In genomic region chr13:110260649-110261048, GRCm38 (mm10) we compare ENCODE assay signal across 14 mouse cellular contexts. TPM values are rescaled to one million over a fixed set of nuclear protein-coding genes. Genes with fewer than 3 reads are reported as not detected.
A peak's percentile ranks its signal among the peaks of the same experiment; 100 is the strongest.
DNase-seq lines count a peak whose midpoint lies in the region; ATAC-seq lines count a peak whose summit lies in the region.
"Had no signal": no experiment of that assay in that cellular context is flagged by ENCODE, and none has a peak within 500 bp of the region (broad histone marks: within the 10 kb centered on the region; RNA-seq: fewer than 3 reads in every experiment).

No protein-coding gene starts in this region.

- H3K4me3 ChIP-seq in midbrain, embryonic 11.5 days (ENCODE audit: low read depth, low read length) = no peak overlapping the region
- H3K4me3 ChIP-seq in midbrain, embryonic 10.5 days = no peak overlapping the region
- no peak overlapping the region for H3K4me3 ChIP-seq in hindbrain, embryonic 15.5 days
- H3K4me3 ChIP-seq in neural tube, embryonic 15.5 days (replicated peaks) = no peak overlapping the region
- H3K4me3 ChIP-seq: gastrocnemius, adult 2 months; kidney, embryonic 15.5 days; midbrain, embryonic 12.5 days had no signal

- H3K36me3 ChIP-seq in midbrain, embryonic 11.5 days (ENCODE audit: control insufficient read depth, insufficient read depth, low read length) = no peaks in the 10 kb centered on the region
- H3K36me3 ChIP-seq in midbrain, embryonic 10.5 days = no peaks in the 10 kb centered on the region
- peaks cover 25% of the 10 kb centered on the region for H3K36me3 ChIP-seq in hindbrain, embryonic 15.5 days
- peaks cover 6% of the 10 kb centered on the region; the same call in 1 of the 2 replicates for H3K36me3 ChIP-seq in neural tube, embryonic 15.5 days
- H3K36me3 ChIP-seq: kidney, embryonic 15.5 days; midbrain, embryonic 12.5 days had no signal

- peak; percentile 66; the same call in 1 of the 2 replicates for ATAC-seq in midbrain, embryonic 11.5 days (ENCODE audit: low FRiP score)
- no peak for ATAC-seq in hindbrain, embryonic 15.5 days (ENCODE audit: low FRiP score, low read depth)
- peak; percentile 66; the same call in 1 of the 2 replicates for ATAC-seq in neural tube, embryonic 15.5 days (ENCODE audit: low FRiP score)

- H3K27ac ChIP-seq in midbrain, embryonic 11.5 days (ENCODE audit: low read depth, low read length) = no peak overlapping the region
- H3K27ac ChIP-seq in midbrain, embryonic 10.5 days (replicated peaks) = no peak overlapping the region
- peak overlapping the region; percentile 36 for H3K27ac ChIP-seq in hindbrain, embryonic 15.5 days (replicated peaks)
- H3K27ac ChIP-seq in neural tube, embryonic 15.5 days (replicated peaks) = no peak overlapping the region
- H3K27ac ChIP-seq: gastrocnemius, adult 2 months; kidney, embryonic 15.5 days; midbrain, embryonic 12.5 days had no signal

- H3K9me3 ChIP-seq in midbrain, embryonic 11.5 days (ENCODE audit: control insufficient read depth, low read length) = no peaks in the 10 kb centered on the region
- no peaks in the 10 kb centered on the region for H3K9me3 ChIP-seq in midbrain, embryonic 10.5 days (replicated peaks)
- H3K9me3 ChIP-seq in hindbrain, embryonic 15.5 days = no peaks in the 10 kb centered on the region
- no peaks in the 10 kb centered on the region for H3K9me3 ChIP-seq in neural tube, embryonic 15.5 days (replicated peaks)
- H3K9me3 ChIP-seq: kidney, embryonic 15.5 days; midbrain, embryonic 12.5 days had no signal

- WGBS in midbrain, embryonic 11.5 days = 82% methylated on average over 1 of the region's 1 CpGs
- WGBS in midbrain, embryonic 10.5 days = 63% methylated on average over 1 of the region's 1 CpGs
- 63% methylated on average over 1 of the region's 1 CpGs for WGBS in hindbrain, embryonic 15.5 days
- 53% methylated on average over 1 of the region's 1 CpGs for WGBS in neural tube, embryonic 15.5 days

- H3K9ac ChIP-seq in midbrain, embryonic 11.5 days (ENCODE audit: low read length) = no peak overlapping the region
- H3K9ac ChIP-seq in hindbrain, embryonic 15.5 days = no peak overlapping the region
- no peak overlapping the region for H3K9ac ChIP-seq in neural tube, embryonic 15.5 days (replicated peaks)
- H3K9ac ChIP-seq: kidney, embryonic 15.5 days; midbrain, embryonic 12.5 days had no signal

- no peaks in the 10 kb centered on the region for H3K27me3 ChIP-seq in midbrain, embryonic 11.5 days (ENCODE audit: control insufficient read depth, insufficient read depth, low read length)
- no peaks in the 10 kb centered on the region for H3K27me3 ChIP-seq in midbrain, embryonic 10.5 days (ENCODE audit: low read depth, poor library complexity, severe bottlenecking)
- H3K27me3 ChIP-seq in hindbrain, embryonic 15.5 days = no peaks in the 10 kb centered on the region
- H3K27me3 ChIP-seq in neural tube, embryonic 15.5 days (replicated peaks) = no peaks in the 10 kb centered on the region
- H3K27me3 ChIP-seq: kidney, embryonic 15.5 days; midbrain, embryonic 12.5 days had no signal

- DNase-seq in cerebellum, postnatal 10 days = peak; percentile 31 to 47
- no peak for DNase-seq in cerebellum, postnatal 25 days
- DNase-seq in midbrain, embryonic 11.5 days (ENCODE audit: low spot score, missing footprints) = no peak
- DNase-seq in midbrain, embryonic 10.5 days (ENCODE audit: low spot score) = no peak
- no peak for DNase-seq in thymus, postnatal 4 days
- no peak for DNase-seq in ovary, postnatal 36 days (ENCODE audit: low spot score)
- DNase-seq: cerebellum, adult 8-10 months; gastrocnemius, adult 2 months; left cerebral cortex, postnatal 4 days; lung, adult 18-20 months had no signal

- no peak overlapping the region for H3K4me2 ChIP-seq in midbrain, embryonic 11.5 days
- H3K4me2 ChIP-seq in hindbrain, embryonic 15.5 days = no peak overlapping the region
- H3K4me2 ChIP-seq in neural tube, embryonic 15.5 days = no peak overlapping the region
- H3K4me2 ChIP-seq: kidney, embryonic 15.5 days; midbrain, embryonic 12.5 days had no signal

- peaks cover 6% of the 10 kb centered on the region for H3K4me1 ChIP-seq in midbrain, embryonic 11.5 days (ENCODE audit: control insufficient read depth, insufficient read depth, low read length)
- peaks cover 12% of the 10 kb centered on the region for H3K4me1 ChIP-seq in midbrain, embryonic 10.5 days
- peaks cover 13% of the 10 kb centered on the region for H3K4me1 ChIP-seq in hindbrain, embryonic 15.5 days (replicated peaks)
- peaks cover 12% of the 10 kb centered on the region; the same call in 1 of the 2 replicates for H3K4me1 ChIP-seq in neural tube, embryonic 15.5 days
- H3K4me1 ChIP-seq: kidney, embryonic 15.5 days had no signal

RNA-seq across cellular contexts. Expression of gene Rab3c, which starts 20.1 kb away (rescaled TPM):
- 35.3 and 37.4 TPM in 2 replicates for polyA plus RNA-seq in midbrain, embryonic 11.5 days (2014; fragmentation: Nextera tagmentation; extraction: Ambion mirVana)
- polyA plus RNA-seq in midbrain, embryonic 10.5 days (2016; fragmentation: Nextera tagmentation; extraction: Ambion mirVana) = 9.0 and 20.8 TPM in 2 replicates
- polyA plus RNA-seq in hindbrain, embryonic 15.5 days (2015; fragmentation: Nextera tagmentation; extraction: Ambion mirVana) = 198 and 205 TPM in 2 replicates
- 174 and 215 TPM in 2 replicates for polyA plus RNA-seq in neural tube, embryonic 15.5 days (2015; fragmentation: Nextera tagmentation; extraction: Ambion mirVana)

Comparison
In these comparisons a context has a peak if more than half of its experiments do, and no peak if none do; other contexts are left out.
1. DNase-seq: peak in cerebellum, postnatal 10 days (2 of 2); none in cerebellum, postnatal 25 days (0 of 2), midbrain, embryonic 11.5 days (single experiment), midbrain, embryonic 10.5 days (single experiment), thymus, postnatal 4 days (single experiment) and ovary, postnatal 36 days (single experiment).